Mouse (Mus musculus): Measurements from ENCODE around the gene Crybg2. TPM values are rescaled to one million over a fixed set of nuclear protein-coding genes. Genes with fewer than 3 reads are reported as not detected.

Gene Crybg2
- polyA plus RNA-seq, 1 experiment: not detected

DNA sequence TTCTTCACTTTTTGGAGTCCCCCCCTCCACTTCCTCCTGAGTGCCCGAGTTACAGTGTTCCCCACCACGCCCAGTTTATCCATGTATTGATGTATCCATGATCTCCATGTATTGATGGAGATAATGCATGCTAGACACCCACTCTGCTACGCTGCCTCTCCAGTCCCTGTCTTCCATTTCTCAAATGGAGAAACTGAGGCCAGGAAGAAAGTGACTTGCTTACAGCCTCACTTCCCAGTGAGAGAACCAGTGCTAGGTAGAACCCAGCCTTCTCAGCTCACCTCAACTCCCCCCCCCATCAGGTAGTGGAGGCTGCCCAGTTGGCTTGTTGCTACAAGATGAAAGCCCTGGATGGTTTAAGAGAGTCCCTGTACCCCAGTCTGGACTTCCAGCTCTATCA lies 7.1 kb upstream of the Crybg2 start, which contains the start of gene Zfp683:
Gene Zfp683, plus strand, starts transcription at position 301 of the 400 bp plus-strand sequence.
- TF ChIP-seq GATA1 (IDR thresholded peaks at IDR 0.05; ENCODE audit: borderline replicate concordance, low read length) (no peak), FLI1 (IDR thresholded peaks at IDR 0.05; ENCODE audit: low read length) (no peak)
- H3K27me3 ChIP-seq (replicated peaks): peaks cover 56% of the 10 kb centered on the region
- peak within 1 kb of the TSS; percentile 50 for H3K4me3 ChIP-seq (replicated peaks)
- H3K9me3 ChIP-seq: peaks cover 10% of the 10 kb centered on the region
- no peaks in the 10 kb centered on the region for H3K36me3 ChIP-seq (replicated peaks; ENCODE audit: low read length)
- H3K4me1 ChIP-seq: peaks cover 21% of the 10 kb centered on the region

DNA sequence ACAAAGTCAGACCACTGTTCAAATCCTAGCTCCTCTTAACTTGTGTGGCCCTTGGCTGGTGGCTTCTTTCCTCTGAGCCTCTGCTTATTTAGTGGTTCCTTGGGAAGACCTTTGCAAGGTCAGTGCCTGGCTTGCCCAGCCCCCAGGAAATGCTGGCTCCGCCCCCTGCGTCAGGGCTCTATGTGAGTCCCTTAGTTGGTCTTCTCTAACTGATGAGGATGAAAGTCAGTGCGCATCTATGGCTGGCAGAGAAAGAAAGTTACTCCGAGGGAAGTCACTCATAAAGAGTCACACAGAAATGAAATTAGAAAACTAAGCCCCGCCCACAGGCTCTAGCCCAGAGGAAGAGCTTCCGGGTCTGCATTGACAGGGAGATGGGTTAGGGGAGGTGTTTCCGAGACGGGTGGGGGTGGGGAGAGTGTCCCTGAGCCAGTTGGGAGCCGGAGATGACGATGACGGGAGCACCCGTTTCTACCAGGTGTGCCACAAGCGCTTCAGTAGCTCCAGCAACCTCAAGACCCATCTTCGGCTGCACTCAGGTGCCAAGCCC lies 2.4 kb upstream of the Crybg2 start:
- Histone ChIP-seq H3K4me3 (replicated peaks) (no peak overlapping the region), H3K36me3 (replicated peaks; ENCODE audit: low read length) (no peaks in the 10 kb centered on the region), H3K9me3 (no peaks in the 10 kb centered on the region), H3K27me3 (replicated peaks) (peaks cover 68% of the 10 kb centered on the region), H3K4me1 (peaks cover 10% of the 10 kb centered on the region)
- TF ChIP-seq GATA1 (IDR thresholded peaks at IDR 0.05; ENCODE audit: borderline replicate concordance, low read length) (no peak), FLI1 (IDR thresholded peaks at IDR 0.05; ENCODE audit: low read length) (no peak)

DNA sequence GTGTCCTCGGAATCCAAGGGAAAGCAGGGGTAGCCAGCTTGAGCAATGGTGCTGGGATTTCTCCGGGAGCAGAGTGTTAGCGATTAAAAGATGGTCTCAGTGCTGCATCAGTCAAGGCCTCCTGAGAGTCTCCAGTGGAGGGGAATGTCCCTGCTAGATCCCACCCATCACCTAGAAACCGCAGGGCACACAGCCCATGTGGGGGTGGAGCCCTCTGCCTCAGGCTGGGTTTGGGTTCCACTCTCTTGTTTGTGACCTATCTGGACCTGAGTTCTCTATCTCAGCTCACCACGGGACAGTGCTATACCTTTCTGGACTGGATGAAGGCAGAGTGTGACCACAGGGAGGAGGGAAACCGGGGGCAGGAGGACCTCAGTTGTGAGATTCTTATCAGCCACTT lies 1.7 kb upstream of the Crybg2 start:
- 0 out of 2 replicates have a peak, but pooled peaks cover 3% of the 10 kb centered on the region for H3K9me3 ChIP-seq
- no peak overlapping the region for H3K4me3 ChIP-seq (replicated peaks)
- TF ChIP-seq GATA1 (IDR thresholded peaks at IDR 0.05; ENCODE audit: borderline replicate concordance, low read length): no peak
- TF ChIP-seq FLI1 (IDR thresholded peaks at IDR 0.05; ENCODE audit: low read length): no peak
- peaks cover 69% of the 10 kb centered on the region for H3K27me3 ChIP-seq (replicated peaks)
- H3K4me1 ChIP-seq: peaks cover 10% of the 10 kb centered on the region
- H3K36me3 ChIP-seq (replicated peaks; ENCODE audit: low read length): no peaks in the 10 kb centered on the region

DNA sequence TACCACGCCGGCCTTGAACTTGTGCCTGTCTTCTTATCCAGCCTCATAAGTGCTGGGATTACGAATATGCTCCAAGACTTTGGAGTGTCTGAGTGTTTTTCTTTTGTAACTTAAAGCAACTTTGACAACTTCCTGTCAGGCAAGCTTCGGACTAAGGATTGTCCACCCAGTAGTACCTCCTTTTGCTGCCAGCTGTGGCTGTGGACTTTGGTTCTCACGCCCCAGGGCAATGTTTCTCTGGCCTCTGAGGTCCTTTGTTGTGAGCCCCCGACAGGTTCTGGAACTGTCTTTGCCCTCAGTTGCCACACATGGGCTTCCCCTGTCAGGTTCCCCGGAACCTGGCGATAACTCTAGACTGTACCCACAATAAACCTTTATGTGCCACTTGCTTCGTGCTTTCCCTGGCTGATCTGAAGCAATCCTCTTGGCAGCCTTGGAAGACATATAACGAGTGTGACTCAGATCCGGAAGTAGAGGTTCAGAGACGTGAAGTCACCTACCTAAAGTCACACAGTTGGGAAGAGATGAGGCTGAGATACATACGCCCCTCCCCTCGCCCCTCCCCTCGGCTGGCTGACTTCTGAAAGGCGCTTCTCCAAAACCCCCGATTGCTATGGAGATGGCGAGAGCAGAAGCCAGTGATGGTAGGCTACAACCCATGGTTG lies 683 bp downstream of the Crybg2 start:
- TF ChIP-seq GATA1 (IDR thresholded peaks at IDR 0.05; ENCODE audit: borderline replicate concordance, low read length): no peak
- TF ChIP-seq FLI1 (IDR thresholded peaks at IDR 0.05; ENCODE audit: low read length): no peak
- Histone ChIP-seq H3K4me1 (peaks cover 10% of the 10 kb centered on the region), H3K4me3 (replicated peaks) (no peak overlapping the region), H3K36me3 (replicated peaks; ENCODE audit: low read length) (no peaks in the 10 kb centered on the region), H3K27me3 (replicated peaks) (peaks cover 71% of the 10 kb centered on the region), H3K9me3 (0 out of 2 replicates have a peak, but pooled peaks cover 3% of the 10 kb centered on the region)

DNA sequence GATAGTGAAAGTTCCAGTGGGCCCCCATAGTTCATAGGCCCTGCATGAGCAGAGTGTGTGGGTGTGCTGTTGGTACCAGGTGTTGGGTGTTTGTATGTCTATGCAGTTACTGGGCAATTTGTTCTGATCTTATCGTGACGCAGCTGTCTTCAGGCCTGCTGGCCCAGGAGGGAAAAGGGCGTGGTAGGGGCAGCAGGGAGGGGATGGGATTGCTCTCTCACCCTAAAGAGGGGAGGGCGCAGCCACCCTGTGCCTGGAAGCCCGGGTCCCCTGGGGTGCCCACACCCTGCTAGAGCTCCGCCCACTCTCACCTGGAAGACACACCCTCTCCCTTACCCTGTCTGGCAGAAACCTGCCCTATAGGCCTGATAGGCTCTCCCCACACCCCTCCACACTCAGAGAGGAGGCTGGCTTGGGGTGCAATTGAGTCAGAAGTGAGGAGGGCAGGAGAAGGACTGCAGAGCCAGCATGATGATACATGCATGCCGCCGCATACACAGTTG lies 1.4 kb downstream of the Crybg2 start:
- Histone ChIP-seq H3K4me3 (replicated peaks) (no peak overlapping the region), H3K4me1 (peaks cover 10% of the 10 kb centered on the region), H3K27me3 (replicated peaks) (peaks cover 73% of the 10 kb centered on the region), H3K9me3 (0 out of 2 replicates have a peak, but pooled peaks cover 3% of the 10 kb centered on the region), H3K36me3 (replicated peaks; ENCODE audit: low read length) (no peaks in the 10 kb centered on the region)
- TF ChIP-seq GATA1 (IDR thresholded peaks at IDR 0.05; ENCODE audit: borderline replicate concordance, low read length): no peak

DNA sequence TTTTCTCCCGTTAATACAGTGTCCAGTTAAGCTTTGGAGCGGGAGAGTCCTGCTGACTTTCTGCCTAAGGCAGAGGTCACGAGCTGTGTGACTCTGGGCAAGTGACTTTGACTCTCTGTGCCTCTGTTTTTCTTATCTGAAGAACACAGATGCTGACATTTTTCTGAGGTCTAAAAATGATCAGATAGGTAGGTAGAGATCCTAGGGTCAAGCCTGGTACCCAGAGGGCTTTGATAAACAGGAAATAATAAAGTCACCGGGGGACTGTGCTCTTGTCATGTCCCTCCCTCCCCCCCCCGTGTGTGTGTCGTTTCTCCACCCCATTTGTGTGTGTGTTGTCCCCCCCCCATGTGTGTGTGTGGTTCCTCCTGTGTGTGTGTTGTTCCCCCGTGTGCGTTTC lies 1.9 kb downstream of the Crybg2 start:
- no peak for TF ChIP-seq FLI1 (IDR thresholded peaks at IDR 0.05; ENCODE audit: low read length)
- TF ChIP-seq GATA1 (IDR thresholded peaks at IDR 0.05; ENCODE audit: borderline replicate concordance, low read length): no peak
- H3K4me3 ChIP-seq (replicated peaks): no peak overlapping the region
- H3K4me1 ChIP-seq: peaks cover 10% of the 10 kb centered on the region
- H3K9me3 ChIP-seq: 0 out of 2 replicates have a peak, but pooled peaks cover 3% of the 10 kb centered on the region
- peaks cover 74% of the 10 kb centered on the region for H3K27me3 ChIP-seq (replicated peaks)
- H3K36me3 ChIP-seq (replicated peaks; ENCODE audit: low read length): no peaks in the 10 kb centered on the region

DNA sequence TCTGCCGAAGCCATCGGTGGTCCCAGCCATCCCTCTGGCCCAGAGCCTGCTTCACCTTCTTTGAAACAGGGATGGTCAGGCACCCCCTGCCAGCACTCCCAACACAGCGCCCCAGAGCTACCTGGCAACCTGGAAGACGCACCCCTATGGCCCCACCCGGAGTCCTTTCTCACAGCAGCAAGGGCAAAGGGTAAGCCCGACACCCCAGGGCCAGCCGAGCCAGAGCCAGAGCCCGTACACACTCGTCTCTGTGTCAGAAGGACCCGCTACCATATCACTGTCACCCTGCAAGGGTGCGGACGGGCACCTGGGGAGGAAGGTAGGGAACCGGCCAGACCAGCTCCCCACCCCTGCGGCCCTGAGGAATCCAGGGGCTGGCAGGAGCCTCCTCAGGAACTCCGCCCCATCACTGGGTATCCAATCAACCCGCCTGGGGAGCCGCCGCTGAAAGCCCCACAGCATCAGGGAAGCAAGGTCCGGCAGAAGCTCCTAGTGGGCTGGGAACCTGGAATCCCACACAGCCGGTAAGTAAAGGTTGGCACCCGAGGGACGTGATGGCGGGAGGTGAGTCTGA lies 4.9 kb downstream of the Crybg2 start:
- Histone ChIP-seq H3K9me3 (0 out of 2 replicates have a peak, but pooled peaks cover 3% of the 10 kb centered on the region), H3K4me1 (0 out of 2 replicates have a peak, but pooled peaks cover 6% of the 10 kb centered on the region), H3K4me3 (replicated peaks) (no peak overlapping the region), H3K36me3 (replicated peaks; ENCODE audit: low read length) (no peaks in the 10 kb centered on the region), H3K27me3 (replicated peaks) (peaks cover 77% of the 10 kb centered on the region)
- no peak for TF ChIP-seq GATA1 (IDR thresholded peaks at IDR 0.05; ENCODE audit: borderline replicate concordance, low read length)
- no peak for TF ChIP-seq FLI1 (IDR thresholded peaks at IDR 0.05; ENCODE audit: low read length)

DNA sequence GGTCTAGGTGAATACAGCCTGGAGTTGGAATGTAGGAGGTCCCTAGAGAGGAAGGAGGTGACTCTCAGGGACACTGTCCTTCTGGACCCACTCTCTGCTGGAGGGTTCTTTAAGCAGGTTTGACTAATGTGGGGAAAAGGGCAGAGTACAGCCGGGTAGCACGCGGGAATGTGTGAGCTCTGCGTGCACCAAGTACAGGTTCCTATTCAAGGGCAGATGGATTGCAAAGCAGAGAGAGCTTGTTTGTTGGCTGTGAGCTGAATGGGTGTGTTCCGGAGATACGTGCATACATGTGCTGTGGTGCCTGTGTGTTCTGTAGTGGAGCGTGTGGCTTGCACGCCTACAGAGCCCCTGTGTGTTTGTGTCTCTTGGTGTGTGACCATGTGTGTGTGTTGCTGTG lies 6.8 kb downstream of the Crybg2 start:
- Histone ChIP-seq H3K9me3 (0 out of 2 replicates have a peak, but pooled peaks cover 3% of the 10 kb centered on the region), H3K36me3 (replicated peaks; ENCODE audit: low read length) (no peaks in the 10 kb centered on the region), H3K4me3 (replicated peaks) (no peak overlapping the region), H3K4me1 (0 out of 2 replicates have a peak, but pooled peaks cover under 1% of the 10 kb centered on the region), H3K27me3 (replicated peaks) (peaks cover 79% of the 10 kb centered on the region)
- TF ChIP-seq GATA1 (IDR thresholded peaks at IDR 0.05; ENCODE audit: borderline replicate concordance, low read length): no peak
- TF ChIP-seq FLI1 (IDR thresholded peaks at IDR 0.05; ENCODE audit: low read length): no peak

DNA sequence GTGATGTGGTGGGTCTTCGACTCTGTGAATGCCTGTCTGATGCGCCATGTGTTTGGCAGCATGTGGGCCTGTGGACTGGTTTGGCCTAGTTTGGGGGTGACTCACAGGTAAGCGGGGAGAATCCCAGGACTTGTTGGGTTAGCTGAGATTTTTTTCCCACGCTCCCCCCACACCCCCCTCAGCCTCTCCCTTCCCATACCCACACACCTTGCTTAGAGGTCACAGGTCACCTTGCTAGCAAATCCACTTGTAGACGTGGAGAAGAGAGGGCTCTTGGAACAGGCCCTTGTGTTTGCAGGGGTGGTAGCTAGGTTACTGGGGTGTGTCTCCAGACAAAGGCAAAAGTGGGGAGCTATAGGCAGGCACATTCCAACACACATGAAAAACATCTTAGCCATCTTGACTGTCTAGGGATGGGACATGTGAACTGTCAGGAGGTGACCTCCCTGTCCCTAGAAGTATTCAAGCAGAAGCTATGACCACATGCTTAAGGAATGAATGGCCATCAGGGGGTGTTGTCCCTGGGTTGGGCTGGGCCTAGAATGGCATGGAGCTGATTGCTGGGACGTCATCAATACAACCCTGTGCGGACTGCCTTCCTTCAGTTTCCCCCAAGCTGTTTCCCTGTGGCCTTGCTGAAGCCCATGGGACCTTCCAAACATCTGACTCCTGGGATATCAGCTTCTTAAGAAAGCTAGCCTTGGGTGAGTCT lies 7.4 kb downstream of the Crybg2 start:
- Histone ChIP-seq H3K27me3 (replicated peaks) (peaks cover 83% of the 10 kb centered on the region), H3K9me3 (peaks cover 7% of the 10 kb centered on the region), H3K36me3 (replicated peaks; ENCODE audit: low read length) (no peaks in the 10 kb centered on the region), H3K4me1 (no peaks in the 10 kb centered on the region), H3K4me3 (replicated peaks) (no peak overlapping the region)
- no peak for TF ChIP-seq GATA1 (IDR thresholded peaks at IDR 0.05; ENCODE audit: borderline replicate concordance, low read length)
- TF ChIP-seq FLI1 (IDR thresholded peaks at IDR 0.05; ENCODE audit: low read length): no peak
